Mouse (Mus musculus) thymus, adult 2 months (tissue): ENCODE results near the gene Per2.

Source experiments
- CTCF ChIP-seq: fragments of 200-500 bp; IDR thresholded peaks from 2 replicates; pipeline ENCODE4 v1.5.1; 2012; ENCODE audit warnings: mild to moderate bottlenecking, control low read depth, low read length, moderate library complexity, borderline replicate concordance; ENCODE audit not compliant: control insufficient read depth, poor library complexity, insufficient read depth; ENCODE audit errors: extremely low read depth
- POLR2A ChIP-seq: fragments of 200-500 bp; IDR thresholded peaks from 2 replicates; pipeline ENCODE4 v1.6.1; 2012; ENCODE audit warnings: mild to moderate bottlenecking, low read length, control low read depth, moderate library complexity; ENCODE audit not compliant: control insufficient read depth, poor library complexity, insufficient read depth; ENCODE audit errors: extremely low read depth

- no peak for TF ChIP-seq CTCF
- TF ChIP-seq POLR2A, result no peak
Measured at GRCm38 (mm10) chr1:91413536-91413897, 45.6 kb downstream of the Per2 start.
